Mouse (Mus musculus) CD4-positive, CD25-positive, alpha-beta regulatory T cell, adult 2 months (primary cell): ENCODE results near the gene Pole.

Experiments used
- DNase-seq: peaks from one replicate; pipeline ENCODE4 v3.0.0-alpha.2; 2012; ENCODE audit warnings: low read depth, low spot score

Pole gene

DNA sequence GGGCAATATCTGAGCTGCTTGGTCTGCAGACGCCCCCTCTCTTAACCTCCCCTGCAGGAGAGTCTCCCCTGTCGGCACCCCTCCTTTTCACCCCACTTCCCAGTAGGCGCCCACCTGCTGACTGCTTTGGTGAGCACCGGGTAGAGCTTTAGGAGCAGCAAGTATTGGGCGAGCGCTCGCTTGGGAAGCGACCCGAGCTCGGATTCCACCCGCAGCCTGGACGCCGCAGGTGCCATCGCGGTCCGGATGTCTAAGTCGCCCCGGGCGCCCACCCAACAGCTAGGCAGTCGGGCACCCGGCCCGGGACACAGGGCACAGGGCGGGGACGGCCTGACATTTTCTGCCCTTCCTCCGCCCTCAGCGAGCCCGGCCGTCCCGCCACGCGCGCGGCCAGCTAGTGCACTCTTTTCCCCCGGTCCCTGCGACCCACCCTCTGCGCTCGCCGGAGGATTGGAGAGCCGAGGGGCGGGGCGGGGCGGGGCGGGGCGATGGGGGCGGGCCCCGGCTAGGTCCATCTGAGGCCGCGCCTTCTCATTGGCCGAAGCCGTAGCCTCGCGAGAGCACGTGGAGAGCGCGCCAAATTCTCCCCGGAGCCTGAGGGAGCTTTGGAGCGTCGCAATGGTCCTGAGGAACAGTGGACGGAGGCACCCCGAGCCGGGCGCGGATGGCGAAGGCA lies at the start of gene Pole, which contains the start of gene Pxmp2:
TSS of gene Pole (plus strand) at position 537 of the 676 bp plus-strand sequence.
TSS of gene Pxmp2 (minus strand) at position 417 of the 676 bp plus-strand sequence.
- peak; percentile 91 for DNase-seq

DNA sequence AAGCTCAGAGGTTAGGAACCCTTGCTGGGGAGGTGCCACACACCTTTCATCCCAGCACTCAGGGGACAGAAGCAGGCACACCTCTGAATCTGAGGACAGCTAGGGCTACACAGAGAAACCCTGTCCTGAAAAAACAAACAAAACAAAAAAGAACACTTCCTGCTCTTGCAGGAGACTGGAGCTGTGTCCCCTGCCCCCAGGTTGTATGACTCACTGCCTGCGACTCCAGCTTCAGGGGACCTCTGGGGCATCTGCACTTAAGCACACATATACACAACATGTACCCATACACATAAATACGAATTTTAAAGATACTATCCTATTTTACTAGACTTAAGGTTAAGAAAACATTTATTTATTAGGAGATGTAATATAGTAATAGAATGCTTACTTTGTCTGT lies 42.0 kb upstream of the Pole start:
- DNase-seq, result no peak

DNA sequence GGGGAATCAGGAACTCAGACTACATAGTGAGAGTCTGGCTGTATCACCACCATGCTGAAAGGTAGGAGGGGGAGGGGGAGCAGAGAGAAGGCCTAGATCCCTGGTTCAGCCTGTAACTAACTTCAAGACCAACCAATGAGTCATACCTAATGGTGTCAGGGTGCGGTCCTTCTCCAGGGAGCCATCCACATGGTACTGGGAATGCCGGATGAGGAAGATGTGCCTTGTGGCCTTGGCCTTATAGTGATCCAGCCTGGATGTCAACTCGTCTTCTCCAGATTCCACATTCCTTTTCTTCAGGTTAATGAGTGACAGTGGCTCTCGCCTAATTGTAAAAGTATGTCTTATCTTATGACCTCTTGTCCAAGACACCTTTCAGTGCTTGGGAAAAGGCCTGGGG lies 19.2 kb upstream of the Pole start:
- DNase-seq, result no peak

DNA sequence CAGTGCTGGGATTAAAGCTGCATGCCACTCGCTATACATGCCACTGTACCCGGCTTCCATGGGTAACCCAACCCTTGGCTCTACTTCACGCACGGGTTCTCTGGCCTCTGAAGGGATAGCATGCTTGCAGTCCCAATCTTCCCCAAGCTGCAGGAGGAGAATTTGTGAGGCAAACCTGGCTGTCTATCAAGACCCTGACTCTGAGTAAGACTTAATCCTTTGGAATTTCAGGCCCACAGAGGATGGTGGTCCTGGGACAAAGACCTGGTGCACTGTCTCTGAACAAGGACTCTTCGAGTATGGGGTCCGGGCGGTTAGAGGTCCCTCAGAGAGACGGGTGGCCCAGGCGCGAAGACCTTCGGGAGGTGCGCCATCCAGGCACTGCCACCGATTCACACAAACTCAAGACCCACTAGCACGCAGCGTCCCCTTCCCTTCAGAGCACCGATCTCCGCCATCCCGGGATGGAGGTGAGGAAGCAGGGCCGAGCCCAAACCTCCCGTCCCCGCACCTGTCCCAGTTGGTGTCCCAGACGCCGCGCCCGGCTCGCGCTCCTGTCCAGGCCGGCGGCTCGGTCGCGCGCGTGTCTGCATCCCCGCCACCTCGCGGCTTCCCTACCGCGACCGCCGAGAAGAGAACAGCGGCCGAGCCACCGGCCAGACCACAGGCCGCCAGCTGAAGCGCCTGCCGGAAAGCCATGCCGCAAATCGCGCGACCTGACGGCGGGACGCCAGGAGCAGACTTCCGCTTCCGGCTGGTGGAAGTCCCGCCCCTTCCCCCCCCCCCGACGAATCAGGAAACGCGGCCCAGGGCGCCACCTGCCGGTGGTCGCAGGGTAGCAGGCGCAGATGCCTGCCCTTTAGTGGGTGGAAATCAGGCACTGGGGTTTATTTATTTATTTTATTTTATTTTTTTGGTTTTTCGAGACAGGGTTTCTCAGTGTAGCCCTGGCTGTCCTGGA lies 16.7 kb upstream of the Pole start, which contains the start of gene Pgam5:
TSS of gene Pgam5 (minus strand) at position 773 of the 961 bp plus-strand sequence.
- peak; percentile 95 for DNase-seq

DNA sequence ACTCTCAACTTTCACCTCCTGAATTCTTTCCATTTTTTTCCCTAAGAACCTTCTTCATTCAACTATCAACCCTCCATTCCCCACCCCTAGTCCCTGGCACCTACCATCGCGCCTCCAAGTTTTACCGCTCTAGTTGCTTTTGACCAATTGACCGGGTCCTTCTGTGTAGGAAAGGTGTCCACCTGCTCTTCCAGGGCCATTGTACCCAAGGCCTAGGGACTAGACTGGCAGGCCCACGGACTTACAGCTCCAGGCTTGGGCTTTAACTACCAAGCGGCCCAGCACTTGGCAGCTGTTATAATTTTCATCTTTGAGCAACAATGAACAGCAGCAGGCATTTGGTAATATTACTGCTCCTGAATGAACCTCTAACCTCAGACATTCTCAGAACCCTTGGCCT lies 15.9 kb upstream of the Pole start:
- DNase-seq, result no peak

DNA sequence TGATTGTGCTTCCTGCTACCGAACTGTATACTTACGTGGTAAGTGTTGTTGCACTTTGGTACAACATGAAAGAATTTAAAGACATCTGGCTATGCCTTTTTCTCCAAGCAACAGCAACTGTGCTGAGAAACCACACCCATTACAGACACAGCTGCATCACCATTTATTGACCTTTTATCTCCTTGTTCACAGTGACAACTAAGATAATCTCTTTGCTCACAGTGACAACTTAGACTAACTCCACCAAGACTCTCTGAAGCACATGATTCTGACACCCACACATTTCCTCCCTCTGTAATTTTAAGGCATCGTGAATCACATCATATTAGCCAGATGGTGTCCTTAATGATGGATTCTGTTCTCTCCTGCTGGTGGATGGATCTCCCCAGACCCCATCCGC lies 12.0 kb upstream of the Pole start:
- DNase-seq, result peak; percentile 57

DNA sequence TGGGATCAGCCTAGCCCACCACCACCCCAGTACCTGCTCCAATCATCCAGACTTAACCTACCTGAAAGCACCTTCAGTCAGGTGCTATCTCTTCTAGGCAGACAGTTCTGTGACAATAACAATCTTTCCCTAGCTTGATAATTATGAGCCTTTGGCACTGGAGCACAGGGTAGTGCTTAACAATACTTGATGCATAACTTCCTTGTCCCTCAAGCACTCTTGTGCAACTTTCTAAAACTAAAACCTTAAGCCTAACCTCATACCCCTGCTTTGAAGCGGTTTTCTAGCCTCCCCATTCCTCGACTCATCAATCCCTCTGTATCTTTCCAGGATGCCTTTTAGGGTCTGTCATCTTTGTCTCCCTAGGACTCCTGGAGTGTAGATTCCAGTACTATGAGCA lies 11.3 kb upstream of the Pole start:
- DNase-seq, result no peak

DNA sequence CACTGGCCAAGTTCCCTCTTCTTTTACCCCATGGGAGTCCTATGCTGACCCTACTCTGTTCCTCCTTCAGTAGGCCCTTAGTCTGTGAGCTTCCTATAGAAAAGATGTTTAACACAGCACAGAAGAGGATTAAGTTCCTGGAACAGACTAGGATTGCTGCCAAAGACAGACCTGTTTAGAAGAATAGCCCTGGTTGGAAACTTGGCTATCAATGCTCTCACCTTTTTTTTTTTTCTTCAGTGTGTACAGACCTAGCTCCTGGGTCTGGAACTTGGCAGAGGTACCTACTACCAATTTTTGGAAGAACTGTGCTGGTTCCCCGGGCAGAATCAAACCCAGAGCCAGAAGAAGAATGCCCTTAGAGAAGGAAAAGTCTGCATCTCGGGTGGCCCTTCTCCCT lies 9.7 kb upstream of the Pole start:
- no peak for DNase-seq

DNA sequence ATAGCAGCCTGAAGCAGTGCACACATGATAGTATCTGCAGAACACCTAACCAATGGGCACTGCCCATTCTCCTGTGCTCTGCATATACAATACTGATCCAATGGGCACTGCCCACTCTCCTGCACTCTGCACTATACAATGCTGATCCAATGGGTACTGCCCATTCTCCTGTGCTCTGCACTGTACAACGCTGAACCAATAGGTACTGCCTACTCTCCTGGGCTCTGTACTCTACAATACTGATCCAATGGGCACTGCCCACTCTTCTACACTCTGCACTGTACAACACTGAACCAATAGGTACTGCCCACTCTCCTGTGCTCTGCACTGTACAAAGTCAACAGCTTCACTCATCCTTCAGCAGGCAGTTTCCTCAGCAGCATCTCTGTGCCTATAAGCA lies 9.2 kb upstream of the Pole start:
- DNase-seq, result no peak

DNA sequence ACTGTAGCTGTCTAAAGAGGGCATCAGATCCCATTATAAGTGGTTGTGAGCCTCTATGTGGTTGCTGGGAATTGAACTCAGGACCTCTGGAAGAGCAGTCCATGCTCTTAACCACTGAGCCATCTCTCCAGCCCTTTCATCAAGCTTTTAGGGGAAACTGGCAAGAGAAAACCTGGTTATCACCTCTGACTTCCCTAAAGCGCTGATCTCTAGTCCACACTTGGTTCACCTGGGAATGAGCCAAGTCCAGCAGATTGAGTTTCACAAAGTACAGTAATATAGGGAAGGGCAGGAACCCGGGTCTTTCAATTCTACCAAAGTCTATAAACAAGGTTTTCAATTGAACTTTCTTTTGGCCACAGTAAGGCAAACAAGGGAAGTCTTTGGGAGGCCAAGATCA lies 4.1 kb upstream of the Pole start:
- DNase-seq, result no peak

DNA sequence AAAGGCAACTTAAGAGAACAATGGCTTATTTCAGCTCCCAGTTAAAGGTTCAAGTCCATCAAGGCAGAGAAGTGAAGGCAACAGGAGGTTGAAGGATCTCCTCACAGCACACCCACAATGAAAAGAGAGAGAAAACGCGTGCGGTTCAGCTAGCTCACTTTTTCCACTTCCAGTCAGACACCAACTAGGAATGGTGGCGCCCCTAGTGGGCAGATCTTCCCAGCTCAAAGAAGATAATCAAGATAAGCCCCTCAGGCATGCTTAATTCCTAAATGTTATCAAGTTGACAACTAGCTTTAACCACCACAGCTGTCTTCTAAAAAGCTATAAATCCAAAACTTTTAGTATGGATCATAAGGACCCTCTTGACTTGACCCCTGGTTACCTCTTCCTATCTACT lies 1.6 kb upstream of the Pole start:
- peak; percentile 87 for DNase-seq

DNA sequence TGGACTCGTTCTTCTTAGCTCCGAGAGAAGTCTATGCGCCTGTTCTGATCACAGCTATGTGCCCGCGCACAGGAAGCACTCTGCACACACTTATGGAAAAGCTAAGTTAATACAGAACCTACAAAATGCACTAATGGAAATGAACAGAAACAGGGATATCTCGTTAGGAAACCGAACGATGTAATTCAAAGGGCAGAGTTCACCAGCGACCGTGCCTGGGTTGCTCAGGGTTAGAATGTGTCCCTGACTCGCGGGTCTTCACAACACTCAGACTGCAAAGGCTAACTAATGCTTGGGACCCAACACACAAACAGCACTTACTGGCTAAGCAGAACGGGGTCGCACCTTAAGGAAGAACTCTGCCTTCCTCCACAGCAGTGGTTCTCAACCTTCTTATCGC lies 950 bp upstream of the Pole start:
- peak; percentile 31 for DNase-seq

DNA sequence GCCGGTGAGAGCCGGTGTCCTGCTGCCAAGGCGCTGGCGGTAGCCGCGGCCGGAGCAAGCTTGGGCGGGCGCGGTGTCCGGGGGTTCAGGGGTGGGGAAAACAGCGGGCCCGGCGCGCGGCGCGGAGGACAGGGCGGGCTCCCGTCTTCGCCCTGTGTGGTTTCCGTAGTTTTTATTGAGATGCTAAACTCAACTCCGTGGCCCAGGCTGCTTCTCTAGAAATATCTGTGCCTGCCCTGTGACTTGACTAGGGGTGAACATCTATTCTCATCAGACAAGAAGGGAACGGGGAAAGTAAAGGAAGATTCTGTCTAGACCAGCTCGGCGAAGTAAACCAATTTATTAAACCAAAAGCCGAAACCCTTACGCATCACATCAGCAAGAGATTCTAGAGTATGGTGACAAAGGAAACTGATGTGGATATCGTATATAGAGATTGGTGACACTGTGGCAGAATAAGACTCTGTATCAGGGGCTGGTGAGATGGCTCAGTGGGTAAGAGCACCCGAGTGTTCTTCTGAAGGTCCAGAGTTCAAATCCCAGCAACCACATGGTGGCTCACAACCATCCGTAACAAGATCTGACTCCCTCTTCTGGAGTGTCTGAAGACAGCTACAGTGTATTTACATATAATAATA lies 459 bp downstream of the Pole start:
- DNase-seq, result no peak

DNA sequence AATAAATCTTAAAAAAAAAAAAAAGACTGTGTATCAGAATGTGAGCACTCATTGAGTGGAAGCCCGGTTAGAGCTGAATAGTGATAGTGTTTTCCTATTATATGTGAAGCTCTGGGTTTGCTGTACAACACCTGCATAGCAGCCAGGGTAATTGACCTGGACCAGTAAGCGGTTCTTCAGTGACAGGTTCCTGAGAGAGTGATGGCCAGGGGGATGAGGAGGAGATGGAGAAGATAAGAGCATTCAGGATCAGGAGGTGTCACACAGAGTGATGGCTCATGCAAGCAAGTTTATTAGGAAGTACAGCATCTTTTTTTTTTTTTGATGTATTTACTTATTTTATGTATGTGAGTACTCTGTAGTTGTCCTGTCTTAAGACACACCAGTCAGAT lies 974 bp downstream of the Pole start:
- DNase-seq, result no peak

DNA sequence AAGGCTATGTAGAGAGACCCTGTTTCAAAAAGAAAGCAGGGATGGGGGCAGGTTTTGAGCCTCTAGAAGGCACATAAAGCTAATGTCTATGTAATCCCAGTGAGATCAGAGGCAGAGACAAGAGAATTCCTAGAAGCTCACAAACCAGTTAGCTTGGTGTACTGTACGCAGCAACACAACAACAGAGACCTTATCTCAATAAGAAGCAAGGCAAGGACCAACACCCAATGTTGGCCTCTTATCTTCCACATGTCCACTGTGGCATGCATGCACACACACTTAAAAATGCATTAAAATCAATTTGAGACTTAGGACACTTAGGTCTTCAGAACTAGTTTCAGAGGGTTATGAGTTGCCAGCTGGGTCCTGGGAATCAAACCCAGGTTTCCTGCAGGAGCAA lies 5.5 kb downstream of the Pole start:
- no peak for DNase-seq

DNA sequence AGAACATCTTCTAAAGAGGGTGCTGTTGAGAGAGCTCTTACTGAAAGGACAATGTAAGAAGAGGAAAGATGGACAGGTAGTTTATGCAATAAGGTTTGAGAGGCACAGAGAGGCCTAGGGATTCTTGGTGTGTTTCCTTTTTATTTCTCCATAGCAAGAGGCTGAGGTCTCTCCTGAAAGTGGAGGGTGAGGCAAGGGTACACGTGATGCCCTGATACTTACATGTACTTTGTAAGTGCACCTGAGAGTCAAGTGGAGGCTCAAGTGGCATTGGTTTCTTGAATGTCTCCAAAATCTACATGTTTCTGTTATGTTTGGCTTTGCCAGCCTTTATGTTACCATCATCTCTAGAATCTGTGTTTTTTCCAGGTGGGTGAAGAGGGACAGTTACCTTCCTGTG lies 10.5 kb downstream of the Pole start:
- DNase-seq, result no peak

DNA sequence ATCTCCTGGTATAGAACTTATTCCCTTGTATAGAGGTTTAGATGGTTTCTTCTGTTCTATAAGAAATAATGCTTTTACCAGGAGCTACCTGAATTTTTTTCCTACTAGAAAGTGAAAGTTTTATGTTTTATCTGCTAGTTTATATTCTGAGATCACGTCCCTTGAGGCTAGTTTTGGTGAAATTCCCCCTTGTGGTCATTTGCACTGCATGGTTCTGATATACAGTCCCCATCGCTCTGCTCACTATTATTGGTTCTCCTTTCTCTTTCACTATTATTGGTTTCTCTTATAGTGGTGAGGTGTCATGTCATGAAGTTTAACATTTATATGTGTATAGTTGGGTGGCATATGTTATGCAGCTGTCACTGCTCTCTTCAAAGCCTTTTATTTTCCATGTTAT lies 14.5 kb downstream of the Pole start:
- peak; percentile 7 for DNase-seq

DNA sequence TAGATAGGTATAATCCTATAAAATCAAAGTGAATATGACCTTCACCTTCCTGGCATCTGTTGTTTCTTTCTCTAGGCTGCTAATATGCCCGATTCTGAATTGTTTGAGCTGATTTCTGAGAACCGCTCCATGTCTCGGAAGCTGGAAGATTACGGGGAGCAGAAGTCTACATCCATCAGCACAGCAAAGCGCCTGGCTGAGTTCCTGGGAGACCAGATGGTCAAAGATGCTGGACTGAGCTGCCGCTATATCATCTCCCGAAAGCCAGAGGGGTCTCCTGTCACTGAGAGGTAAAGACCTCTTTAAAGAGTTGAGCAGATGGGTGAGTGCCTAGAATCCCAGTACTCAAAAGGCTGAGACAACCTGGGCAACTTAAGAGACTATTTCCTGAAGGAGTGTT lies 22.8 kb downstream of the Pole start:
- DNase-seq, result no peak

DNA sequence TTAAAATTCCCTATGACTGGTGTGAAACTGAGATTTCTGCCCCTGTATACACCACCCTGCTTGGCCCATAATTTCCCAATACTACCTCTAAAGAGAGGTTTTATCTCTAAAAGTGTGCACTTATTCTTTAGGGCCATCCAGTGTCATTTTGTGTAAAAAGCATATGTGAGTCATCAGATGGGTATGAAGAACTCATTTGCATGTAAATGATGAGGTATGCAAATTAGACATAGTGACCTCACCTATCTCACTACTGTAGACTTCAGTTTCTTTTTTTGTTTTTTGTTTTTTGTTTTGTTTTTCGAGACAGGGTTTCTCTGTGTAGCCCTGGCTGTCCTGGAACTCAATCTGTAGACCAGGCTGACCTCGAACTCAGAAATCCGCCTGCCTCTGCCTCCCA lies 27.0 kb downstream of the Pole start:
- no peak for DNase-seq

DNA sequence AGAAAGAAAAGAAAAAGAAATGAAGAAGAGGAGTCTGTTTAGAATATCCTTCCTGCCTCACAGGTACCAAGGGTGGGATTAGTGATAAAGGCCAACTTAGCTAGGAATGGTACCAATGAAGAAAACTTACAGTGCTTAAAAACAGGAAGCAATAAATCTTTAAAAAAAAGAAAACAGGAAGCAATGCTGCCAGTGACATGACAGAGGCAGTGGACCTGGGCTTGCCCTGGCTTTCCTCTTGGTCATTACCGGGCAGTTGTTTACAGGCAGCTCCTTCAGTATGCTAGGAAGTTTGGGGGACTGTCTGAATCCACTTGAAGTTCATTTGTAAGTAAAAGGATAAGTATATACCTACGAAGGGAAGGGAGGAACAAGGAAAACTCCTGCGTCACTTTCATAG lies 44.4 kb downstream of the Pole start:
- no peak for DNase-seq

DNA sequence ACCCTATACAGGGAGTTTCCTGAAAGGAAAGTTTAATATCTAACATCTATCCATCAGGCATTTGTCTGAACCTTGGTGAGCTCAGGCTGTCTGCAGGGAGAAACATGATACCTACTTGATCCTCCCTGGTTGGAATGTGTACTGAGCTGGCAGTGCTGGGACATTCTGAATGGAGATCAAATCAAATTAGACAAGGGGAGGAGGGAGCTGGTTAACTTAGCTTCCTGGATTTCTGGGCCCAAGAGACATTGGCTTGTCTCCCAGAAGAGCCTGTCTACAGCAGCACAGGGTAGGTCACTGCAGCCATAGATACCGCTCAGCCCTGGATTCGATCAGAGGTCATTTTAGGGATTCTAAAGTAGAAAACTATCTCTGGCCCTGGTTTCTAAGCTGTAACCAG lies 52.7 kb downstream of the Pole start:
- DNase-seq, result no peak

DNA sequence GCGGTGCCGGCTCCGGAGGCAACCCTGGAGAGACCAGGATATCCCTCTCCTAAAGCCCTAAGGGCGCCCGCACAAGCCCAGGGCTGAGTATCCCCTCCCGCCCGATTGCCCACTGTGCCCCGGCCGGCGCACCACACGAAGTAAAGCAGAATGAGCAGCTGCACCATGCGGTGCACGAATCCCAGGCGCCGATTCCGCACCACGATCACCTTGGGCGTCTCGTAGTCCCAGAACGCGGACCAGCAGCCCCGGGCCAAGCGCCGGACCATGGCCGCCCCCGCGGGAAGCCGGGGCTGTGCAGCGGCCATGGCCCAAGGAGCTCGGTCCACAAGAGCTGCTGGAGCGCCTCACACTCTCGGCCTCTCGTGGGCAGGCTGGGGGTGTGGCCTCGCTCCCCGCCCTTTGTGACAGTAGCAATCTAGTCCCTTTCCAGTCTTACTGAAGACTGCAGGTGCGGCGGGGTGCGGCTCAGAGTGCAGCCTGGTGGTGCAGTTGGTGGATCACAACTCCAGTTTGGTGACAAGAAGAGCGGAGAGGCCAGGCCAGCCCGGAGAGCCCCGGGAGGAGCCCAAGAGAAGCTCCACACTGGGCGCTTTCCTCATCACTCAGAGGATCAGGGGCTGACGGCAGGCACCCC lies 56.7 kb downstream of the Pole start, which contains the start of gene P2rx2:
TSS of gene P2rx2 (minus strand) at position 565 of the 637 bp plus-strand sequence.
- peak; percentile 34 for DNase-seq
